Mouse (Mus musculus) forebrain, embryonic 13.5 days (tissue): ENCODE data around the gene Epha10. TPM values are rescaled to one million over a fixed set of nuclear protein-coding genes. Genes with fewer than 3 reads are reported as not detected.

Experiments used
- ATAC-seq: fragments of 200-750 bp; cut with Nextera tagmentation; 2 replicates; pipeline ENCODE4 v1.8.0; 2017
- H3K27ac ChIP-seq: fragments of 300-500 bp; sonication (generic); 2 replicates; pipeline ENCODE4 v1.5.1; 2015; ENCODE audit warnings: inconsistent platforms, mild to moderate bottlenecking, moderate library complexity
- H3K27me3 ChIP-seq: fragments of 300-500 bp; sonication (generic); 2 replicates; pipeline ENCODE4 v1.6.1; 2015; ENCODE audit warnings: mild to moderate bottlenecking, inconsistent platforms
- H3K36me3 ChIP-seq: fragments of 300-500 bp; sonication (generic); 2 replicates; pipeline ENCODE4 v1.6.1; 2015; ENCODE audit warnings: mild to moderate bottlenecking, inconsistent platforms; ENCODE audit not compliant: poor library complexity, severe bottlenecking
- H3K4me1 ChIP-seq: fragments of 300-500 bp; sonication (generic); 2 replicates; pipeline ENCODE4 v1.6.1; 2015; ENCODE audit warnings: inconsistent platforms
- H3K4me2 ChIP-seq: fragments of 300-500 bp; sonication (generic); 2 replicates; pipeline ENCODE4 v1.6.1; 2015; ENCODE audit warnings: inconsistent platforms, mild to moderate bottlenecking, moderate library complexity
- H3K4me3 ChIP-seq: fragments of 300-500 bp; sonication (generic); 2 replicates; pipeline ENCODE4 v1.5.1; 2015; ENCODE audit warnings: mild to moderate bottlenecking, inconsistent platforms
- H3K9ac ChIP-seq: fragments of 300-500 bp; sonication (generic); 2 replicates; pipeline ENCODE4 v1.6.1; 2015; ENCODE audit warnings: mild to moderate bottlenecking, inconsistent platforms
- H3K9me3 ChIP-seq: fragments of 300-500 bp; sonication (generic); replicated peaks from 2 replicates; pipeline ENCODE4 v1.6.1; 2016; ENCODE audit warnings: inconsistent platforms
- WGBS: fragments of 180-500 bp; shearing (Covaris S2); methylation state at CpG from one replicate; pipeline ENCODE4 v1.1.7; 2015; 5-methylcytosine and 5-hydroxymethylcytosine counted together
- polyA plus RNA-seq: library from polyadenylated mRNA; unstranded; fragments of >200 nt; fragmentation: Nextera tagmentation; extraction: Ambion mirVana; gene quantifications from 2 replicates; pipeline ENCODE4 v1.2.1, GENCODE M21; 2015

The Epha10 gene
- polyA plus RNA-seq, 1 experiment from 2014 or later: 0.94 TPM

DNA sequence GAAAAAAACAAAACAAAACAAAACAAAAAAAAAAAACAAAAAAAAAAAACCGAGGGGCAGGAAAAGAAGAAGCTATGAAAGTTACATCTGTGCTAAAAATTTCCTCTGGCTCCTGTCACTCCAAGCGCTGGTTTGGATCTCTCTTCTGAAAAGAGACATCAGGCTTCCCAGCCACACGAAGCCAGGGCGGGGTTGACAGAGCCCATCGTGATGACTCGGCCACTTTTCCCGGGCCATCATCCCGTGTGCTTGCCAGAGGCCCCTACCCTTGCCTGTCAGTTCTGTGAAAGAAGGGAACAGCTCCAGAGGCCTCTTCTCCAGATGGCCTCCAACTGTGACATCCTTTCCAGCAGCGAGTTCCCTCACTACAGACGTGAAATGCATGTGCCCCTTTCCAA, 70.3 kb downstream of the Epha10 start:
- H3K9ac ChIP-seq: no peak overlapping the region
- WGBS: 54% methylated on average over 10 of the region's 10 CpGs
- H3K27ac ChIP-seq: no peak overlapping the region
- no peaks in the 10 kb centered on the region for H3K27me3 ChIP-seq
- no peaks in the 10 kb centered on the region for H3K9me3 ChIP-seq
- no peaks in the 10 kb centered on the region for H3K4me1 ChIP-seq
- no peaks in the 10 kb centered on the region for H3K36me3 ChIP-seq
- ATAC-seq: no peak
- no peak overlapping the region for H3K4me3 ChIP-seq
- H3K4me2 ChIP-seq: no peak overlapping the region

- no peaks in the 10 kb centered on the region for H3K27me3 ChIP-seq
- H3K4me3 ChIP-seq: no peak overlapping the region
- ATAC-seq: no peak
- no peaks in the 10 kb centered on the region for H3K4me1 ChIP-seq
- H3K27ac ChIP-seq: no peak overlapping the region
- H3K36me3 ChIP-seq: no peaks in the 10 kb centered on the region
- no peak overlapping the region for H3K9ac ChIP-seq
- H3K4me2 ChIP-seq: no peak overlapping the region
- 76% methylated on average over 4 of the region's 4 CpGs for WGBS
- no peaks in the 10 kb centered on the region for H3K9me3 ChIP-seq
Measured at GRCm38 (mm10) chr4:124953546-124953945, 72.8 kb downstream of the Epha10 start.

- H3K4me2 ChIP-seq: no peak overlapping the region
- no peak for ATAC-seq
- no peak overlapping the region for H3K9ac ChIP-seq
- H3K36me3 ChIP-seq: no peaks in the 10 kb centered on the region
- H3K9me3 ChIP-seq: no peaks in the 10 kb centered on the region
- no peaks in the 10 kb centered on the region for H3K27me3 ChIP-seq
- H3K4me1 ChIP-seq: no peaks in the 10 kb centered on the region
- no peak overlapping the region for H3K27ac ChIP-seq
- 80% methylated on average over 2 of the region's 2 CpGs for WGBS
- no peak overlapping the region for H3K4me3 ChIP-seq
Measured at GRCm38 (mm10) chr4:124957284-124957683, 76.6 kb downstream of the Epha10 start.

- 71% methylated on average over 11 of the region's 11 CpGs for WGBS
- Histone ChIP-seq H3K4me2 (no peak overlapping the region), H3K4me3 (no peak overlapping the region), H3K4me1 (no peaks in the 10 kb centered on the region), H3K27me3 (no peaks in the 10 kb centered on the region), H3K36me3 (no peaks in the 10 kb centered on the region), H3K9me3 (no peaks in the 10 kb centered on the region), H3K27ac (no peak overlapping the region), H3K9ac (no peak overlapping the region)
- ATAC-seq: no peak
Measured at GRCm38 (mm10) chr4:124959062-124959461, 78.4 kb downstream of the Epha10 start.

DNA sequence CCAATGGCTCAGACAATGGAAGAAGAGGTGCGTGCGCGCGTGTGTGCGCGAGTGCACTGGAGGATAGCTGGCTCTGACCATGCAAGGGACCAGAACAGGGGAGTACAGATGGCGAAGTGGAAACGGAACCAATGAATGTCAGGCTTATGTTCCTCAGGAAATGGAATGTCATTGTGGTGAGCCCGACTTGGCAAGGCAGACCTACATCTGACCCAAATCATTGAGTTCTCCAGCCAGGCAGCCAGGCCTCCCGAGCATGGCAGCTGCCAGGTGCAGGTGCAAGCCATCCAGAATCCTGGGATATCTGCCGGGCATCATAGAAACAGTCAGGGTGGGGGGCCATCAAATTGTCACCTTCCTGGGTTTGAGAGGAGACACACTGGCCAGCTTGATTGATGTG, 80.2 kb downstream of the Epha10 start:
- Histone ChIP-seq H3K9me3 (no peaks in the 10 kb centered on the region), H3K4me1 (peaks cover 6% of the 10 kb centered on the region), H3K4me2 (no peak overlapping the region), H3K9ac (no peak overlapping the region), H3K27me3 (no peaks in the 10 kb centered on the region), H3K36me3 (no peaks in the 10 kb centered on the region), H3K4me3 (no peak overlapping the region), H3K27ac (no peak overlapping the region)
- no peak for ATAC-seq
- WGBS: 88% methylated on average over 11 of the region's 11 CpGs

GRCm38 (mm10) chr4:124962576-124962975, 81.9 kb downstream of the Epha10 start:
- H3K4me3 ChIP-seq: no peak overlapping the region
- H3K9me3 ChIP-seq: no peaks in the 10 kb centered on the region
- H3K4me1 ChIP-seq: peaks cover 6% of the 10 kb centered on the region
- H3K27ac ChIP-seq: no peak overlapping the region
- H3K4me2 ChIP-seq: no peak overlapping the region
- no peaks in the 10 kb centered on the region for H3K27me3 ChIP-seq
- ATAC-seq: no peak
- no peaks in the 10 kb centered on the region for H3K36me3 ChIP-seq
- no peak overlapping the region for H3K9ac ChIP-seq
- WGBS: 64% methylated on average over 11 of the region's 11 CpGs

DNA sequence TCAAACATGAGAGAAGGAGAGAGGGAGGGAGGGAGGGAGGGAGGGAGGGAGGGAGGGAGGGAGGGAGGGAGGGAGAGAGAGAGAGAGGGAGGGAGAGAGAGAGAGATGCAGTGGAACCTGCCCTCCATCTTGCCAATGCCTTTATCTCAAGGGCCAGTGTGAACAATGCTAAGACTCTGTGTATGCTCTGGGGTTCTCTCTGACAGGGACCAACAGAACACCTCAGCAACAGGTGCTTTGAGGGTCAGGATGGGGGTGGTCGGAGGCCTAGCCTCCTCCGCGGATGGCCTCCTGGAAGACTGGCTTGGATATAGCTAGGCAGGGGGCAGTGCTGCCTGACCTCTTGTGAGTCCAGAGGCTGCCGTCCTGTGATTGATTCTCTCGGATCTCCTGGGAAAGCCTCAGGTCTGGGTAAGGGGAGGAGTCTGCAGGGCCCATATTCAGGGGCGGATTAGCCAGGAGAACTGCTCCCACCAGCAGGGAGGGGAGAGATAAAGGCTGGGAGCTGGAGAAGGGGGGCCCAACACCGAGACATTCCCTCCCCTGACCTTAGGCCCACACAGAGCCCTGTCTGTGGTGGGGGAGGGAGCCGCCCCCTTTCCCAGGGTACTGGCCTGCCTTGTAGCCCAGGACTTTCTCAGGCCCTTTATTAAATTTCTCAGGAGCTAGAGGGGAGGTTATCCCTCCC, 84.4 kb downstream of the Epha10 start:
- no peak for ATAC-seq
- 0 out of 2 replicates have a peak overlapping the region, but pooled peaks have one; percentile 15 for H3K27ac ChIP-seq
- no peaks in the 10 kb centered on the region for H3K9me3 ChIP-seq
- no peaks in the 10 kb centered on the region for H3K36me3 ChIP-seq
- WGBS: 5% methylated on average over 8 of the region's 8 CpGs
- no peak overlapping the region for H3K4me2 ChIP-seq
- no peak overlapping the region for H3K4me3 ChIP-seq
- H3K27me3 ChIP-seq: no peaks in the 10 kb centered on the region
- H3K9ac ChIP-seq: peak overlapping the region; percentile 34; the same call in 1 of the 2 replicates
- H3K4me1 ChIP-seq: peaks cover 6% of the 10 kb centered on the region

Other genes with a start within 250 kb of the Epha10 start
- 12.0 and 13.2 TPM in 2 replicates for gene Pou3f1, start 224.1 kb upstream of the Epha10 start, polyA plus RNA-seq
- 49.9 and 59.1 TPM in 2 replicates for gene Utp11, start 187.3 kb upstream of the Epha10 start, polyA plus RNA-seq
- gene Fhl3, start 180.2 kb upstream of the Epha10 start, polyA plus RNA-seq: 2.6 and 3.2 TPM in 2 replicates
- gene Sf3a3, start 166.1 kb upstream of the Epha10 start, polyA plus RNA-seq: 169 and 177 TPM in 2 replicates
- gene Inpp5b, start 139.0 kb upstream of the Epha10 start, polyA plus RNA-seq: 25.8 and 25.9 TPM in 2 replicates
- 15.8 and 16.4 TPM in 2 replicates for gene Mtf1, start 78.8 kb upstream of the Epha10 start, polyA plus RNA-seq
- 45.8 and 51.4 TPM in 2 replicates for gene Yrdc, start 30.2 kb upstream of the Epha10 start, polyA plus RNA-seq
- gene 1110065P20Rik, start 29.7 kb upstream of the Epha10 start, polyA plus RNA-seq: 59.2 and 63.6 TPM in 2 replicates
- 5.1 and 5.7 TPM in 2 replicates for gene Maneal, start 18.7 kb upstream of the Epha10 start, polyA plus RNA-seq
- gene 9930104L06Rik, start 56.1 kb downstream of the Epha10 start, polyA plus RNA-seq: 13.9 and 16.3 TPM in 2 replicates
- gene Cdca8, start 58.4 kb downstream of the Epha10 start, polyA plus RNA-seq: 172 and 179 TPM in 2 replicates
- gene Rspo1, start 105.5 kb downstream of the Epha10 start, polyA plus RNA-seq: 4.9 and 8.5 TPM in 2 replicates
- 83.2 and 90.8 TPM in 2 replicates for gene Gnl2, start 135.7 kb downstream of the Epha10 start, polyA plus RNA-seq
- gene Dnali1, start 184.8 kb downstream of the Epha10 start, polyA plus RNA-seq: 0.52 and 1.2 TPM in 2 replicates
- gene Snip1, start 185.8 kb downstream of the Epha10 start, polyA plus RNA-seq: 27.1 and 29.1 TPM in 2 replicates
- gene Meaf6, start 204.2 kb downstream of the Epha10 start, polyA plus RNA-seq: 146 and 148 TPM in 2 replicates
- 0.15 TPM in 1 of 2 replicates, not detected in the other for gene Zc3h12a, start 246.9 kb downstream of the Epha10 start, polyA plus RNA-seq